Mouse (Mus musculus) left cerebral cortex, adult 9 months (tissue): ENCODE data around the gene Qpctl.
A peak's percentile ranks its signal among the peaks of the same experiment; 100 is the strongest.
"Not testable (repeated sequence)": the region's sequence is repeated elsewhere in the genome, so short reads cannot be mapped to it uniquely, and the experiment has no call there.

Source experiments
- DNase-seq, 2 experiments: peaks; one replicate each; pipeline ENCODE4 v3.0.0; 2022; ENCODE audit warnings: low spot score in 2 of 2

The Qpctl gene

DNA sequence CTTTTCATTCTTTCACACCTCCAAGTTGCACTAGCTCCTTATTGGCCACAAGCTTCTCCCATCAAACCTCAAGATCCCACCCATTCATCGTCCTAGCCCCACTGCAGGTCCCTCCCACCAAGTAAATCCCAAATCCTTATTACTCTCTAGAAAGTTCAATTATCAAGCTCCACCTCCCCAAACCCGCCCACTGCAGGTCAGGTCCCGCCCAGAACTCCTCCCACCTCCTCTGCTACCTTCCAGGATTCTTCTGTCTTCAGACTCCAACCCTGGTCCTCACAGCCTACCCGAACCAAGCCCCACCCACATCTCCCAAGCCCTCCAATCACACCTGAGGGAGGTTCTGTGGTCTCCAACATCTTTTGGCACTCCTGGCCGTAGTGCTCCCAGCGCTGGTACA, 15.1 kb upstream of the Qpctl start:
- DNase-seq = no peak

DNA sequence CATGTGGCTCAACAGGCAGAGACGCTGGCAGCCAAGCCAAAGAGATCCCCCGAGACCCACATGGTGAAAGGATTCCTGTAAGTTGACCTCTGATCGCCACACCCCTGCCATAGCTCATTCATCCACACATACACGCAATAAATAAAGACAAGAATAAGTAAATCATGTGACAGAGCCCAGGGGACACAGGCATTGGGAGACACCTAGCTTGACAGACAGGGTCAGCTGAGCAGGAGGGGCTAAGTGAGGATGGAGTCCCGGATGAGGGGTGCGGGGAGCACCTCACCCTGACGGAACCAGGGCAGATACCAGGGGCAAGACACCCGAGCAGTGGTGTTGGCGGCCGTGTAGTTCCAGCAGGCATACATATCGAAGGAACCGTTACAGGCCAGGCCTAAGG, 14.7 kb upstream of the Qpctl start:
- DNase-seq = no peak

GRCm38 (mm10) chr7:19162928-19163327, 13.8 kb upstream of the Qpctl start:
- no peak for DNase-seq

GRCm38 (mm10) chr7:19160115-19160514, 11.0 kb upstream of the Qpctl start:
- no peak for DNase-seq

DNA sequence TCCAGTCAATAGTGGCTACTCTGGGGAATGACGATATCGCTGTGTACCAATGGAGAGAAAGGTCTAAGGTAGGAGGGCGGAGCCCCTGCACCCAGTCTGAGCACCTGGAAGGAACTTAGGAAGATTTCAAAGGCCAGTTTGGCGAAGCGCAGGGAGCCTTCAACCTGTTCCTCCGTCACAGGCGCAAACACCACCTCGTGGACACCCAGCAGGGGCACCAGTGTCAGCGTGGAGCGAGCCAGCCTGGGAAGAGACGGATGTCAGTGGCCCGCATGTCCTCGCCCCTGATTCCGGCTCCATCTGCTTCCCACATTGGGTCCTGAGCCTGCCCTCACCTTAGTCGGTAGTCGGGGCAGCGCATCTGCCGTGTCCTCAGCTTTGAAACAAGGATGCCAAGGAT, 10.3 kb upstream of the Qpctl start:
- DNase-seq = no peak

DNA sequence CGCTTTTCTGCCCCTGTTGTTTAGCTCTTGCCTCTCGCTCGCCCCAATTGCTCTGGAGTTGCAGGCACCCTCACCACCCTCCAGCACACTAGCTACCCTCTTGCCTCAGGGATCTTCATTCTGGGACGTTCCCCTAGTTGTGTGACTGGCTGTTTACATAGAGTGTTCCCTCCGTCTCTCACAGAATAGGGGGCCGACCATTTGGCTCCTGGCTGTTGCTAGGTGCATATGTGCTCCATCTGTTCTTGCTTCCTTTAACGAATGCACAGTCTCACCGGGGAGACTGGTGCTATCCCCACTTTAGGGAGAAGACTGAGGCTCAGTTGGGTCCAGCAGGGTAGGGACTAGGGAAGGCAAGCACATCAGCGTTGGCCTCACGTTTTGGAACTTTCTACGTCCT, 9.5 kb upstream of the Qpctl start:
- no peak for DNase-seq

DNA sequence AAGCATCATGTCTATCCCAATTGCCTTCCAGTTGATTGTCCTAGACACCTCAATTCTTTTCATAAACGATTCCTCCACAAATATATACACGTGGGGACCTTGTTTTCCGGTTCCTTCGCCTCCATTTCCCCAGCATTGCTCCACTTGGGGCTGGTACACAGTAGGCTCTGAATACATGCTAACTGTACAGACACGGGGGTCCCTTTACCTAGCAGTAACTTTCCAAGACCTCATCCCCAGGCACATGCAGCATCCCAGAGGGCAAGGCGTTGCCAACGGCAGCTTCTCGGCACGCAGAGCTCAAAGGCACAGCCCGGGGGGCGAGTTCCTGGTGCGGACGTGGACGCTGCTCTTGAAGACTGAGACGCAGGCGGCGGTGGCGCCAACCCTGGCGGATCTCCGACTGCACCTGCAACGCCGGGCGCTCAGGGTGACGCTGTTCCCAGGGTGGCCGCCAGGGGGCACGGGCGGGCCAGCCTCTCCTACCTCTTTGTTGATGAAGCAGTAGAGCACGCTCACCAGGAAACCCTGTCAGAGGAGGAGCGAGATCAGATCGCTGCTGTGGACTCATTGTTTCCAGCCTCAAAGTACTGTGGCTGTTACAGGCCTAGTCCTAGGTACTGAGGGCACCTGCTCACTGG, 8.2 kb upstream of the Qpctl start:
- DNase-seq = peak; percentile 78 to 96

DNA sequence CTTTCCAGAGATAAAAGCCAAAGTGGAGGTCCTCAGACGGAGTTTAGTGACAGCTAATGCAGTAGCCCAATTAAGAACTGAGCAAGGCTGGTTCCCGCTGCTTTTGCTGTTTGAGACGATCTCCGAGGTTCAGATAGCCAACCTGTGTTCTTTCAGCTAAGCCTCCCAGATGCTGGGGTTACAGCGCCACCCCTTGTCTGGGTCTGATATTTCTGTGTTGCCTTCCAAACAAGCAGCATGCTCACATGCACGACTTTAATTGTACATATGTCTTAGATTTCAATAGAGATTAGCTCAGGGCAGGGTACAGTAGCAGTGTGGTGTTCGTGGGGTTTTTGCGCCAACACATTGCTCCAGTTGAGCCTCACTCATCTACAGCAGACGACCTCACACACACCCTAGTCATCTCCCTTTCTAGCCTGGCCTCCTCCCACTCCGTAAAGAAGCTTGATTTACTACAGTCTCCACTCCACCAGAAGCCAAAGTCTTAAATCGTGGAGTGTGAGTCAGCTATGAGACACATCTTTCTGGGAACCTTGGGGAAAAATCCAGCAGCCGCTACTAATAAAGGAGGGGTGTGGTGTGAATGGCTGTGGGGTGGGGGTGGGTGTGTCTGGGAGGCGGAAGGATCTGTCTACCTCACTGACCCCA, 6.9 kb upstream of the Qpctl start:
- no peak for DNase-seq

DNA sequence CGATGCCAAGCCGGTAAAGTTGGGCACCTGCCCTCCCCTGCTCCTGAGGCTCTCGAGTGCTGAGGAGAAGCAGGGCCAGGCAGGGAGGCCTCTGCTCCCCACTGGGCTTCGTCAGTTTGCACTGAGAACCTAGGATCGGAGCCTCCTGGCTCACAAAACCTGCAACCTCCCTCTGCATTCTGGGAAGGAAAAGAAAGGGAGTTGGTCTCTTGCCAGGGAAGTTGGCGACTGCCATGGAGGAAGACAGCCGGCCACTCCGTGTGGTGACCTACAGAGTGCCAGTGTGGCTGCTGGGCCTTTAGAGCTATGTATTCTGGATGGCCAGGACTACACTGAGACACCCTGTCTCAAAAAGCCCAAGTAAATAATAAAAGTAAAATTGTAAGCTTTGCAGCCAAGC, 5.7 kb upstream of the Qpctl start:
- no peak for DNase-seq

GRCm38 (mm10) chr7:19151121-19151520, 2.0 kb upstream of the Qpctl start:
- DNase-seq = not testable (repeated sequence)

DNA sequence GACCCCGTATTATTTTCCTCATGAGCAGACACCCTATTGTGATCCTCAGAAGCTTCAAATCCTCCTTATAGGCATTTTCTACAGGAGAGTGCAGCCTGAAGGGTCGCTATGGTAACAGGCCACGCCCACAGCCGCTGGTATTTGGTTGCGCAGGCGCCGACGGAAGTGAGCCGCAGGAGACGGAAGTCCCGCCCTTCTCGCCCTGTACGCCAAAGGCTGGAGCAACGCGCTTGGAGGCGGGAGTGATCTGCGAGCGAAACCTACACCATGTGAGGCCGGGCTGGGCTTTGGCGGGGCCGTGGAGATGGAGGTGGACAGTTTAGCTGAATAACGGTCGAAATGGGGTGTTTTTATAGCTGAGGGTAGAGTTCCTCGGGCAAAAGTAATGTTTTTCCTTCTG, 535 bp upstream of the Qpctl start, which contains the start of gene Snrpd2:
Snrpd2 (plus strand) TSS at position 97 of the 400 bp plus-strand sequence.
- DNase-seq = peak; percentile 84 to 96

- DNase-seq = no peak
Observed at GRCm38 (mm10) chr7:19148180-19148874, 764 bp downstream of the Qpctl start.

- DNase-seq = no peak
Observed at GRCm38 (mm10) chr7:19147497-19148045, 1.5 kb downstream of the Qpctl start.

DNA sequence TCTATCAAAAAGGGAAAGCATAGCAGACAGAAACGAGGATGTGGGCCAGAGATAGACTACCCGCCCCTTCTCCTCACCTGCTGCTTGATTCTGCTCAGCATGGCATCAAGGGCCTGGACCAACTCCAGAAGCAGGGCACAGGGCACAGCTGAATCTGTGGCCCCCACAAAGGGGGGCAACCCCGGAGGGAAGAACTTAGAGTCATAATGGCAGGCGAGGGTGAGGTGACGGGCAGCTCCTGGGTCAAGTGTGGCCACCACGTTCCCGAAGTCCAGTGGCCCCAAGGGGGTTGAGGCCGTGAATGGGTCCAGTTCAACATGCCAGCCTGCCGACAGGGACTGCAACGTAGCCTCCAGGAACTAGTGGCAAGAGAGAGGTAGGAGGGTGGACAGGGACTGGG, 2.3 kb downstream of the Qpctl start:
- DNase-seq = no peak

DNA sequence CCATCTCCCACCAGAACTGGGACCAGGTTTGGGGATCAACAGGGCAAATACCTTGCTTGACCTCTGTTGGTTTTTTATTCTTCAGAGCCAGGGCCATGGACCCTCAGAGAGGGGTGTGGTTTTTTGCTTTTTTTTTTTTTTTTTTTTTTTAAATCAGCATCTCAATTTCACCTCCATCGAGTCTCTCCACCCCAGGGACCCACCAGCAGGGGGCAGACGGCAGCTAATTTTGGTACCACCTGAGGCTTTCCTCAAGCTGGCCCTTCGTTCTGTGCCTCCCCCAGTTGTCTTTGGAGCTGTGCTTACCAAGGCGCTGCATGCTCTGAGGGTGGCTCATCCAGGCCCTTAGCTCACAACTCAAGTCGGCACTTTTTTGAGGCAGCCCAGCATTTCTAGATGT, 11.7 kb downstream of the Qpctl start:
- DNase-seq = peak in 1 of 2 experiments; percentile 72

- peak in 1 of 2 experiments; percentile 75 for DNase-seq
Observed at GRCm38 (mm10) chr7:19136673-19137334, 12.3 kb downstream of the Qpctl start.

- DNase-seq = no peak
Observed at GRCm38 (mm10) chr7:19136168-19136567, 12.9 kb downstream of the Qpctl start.

- DNase-seq = peak; percentile 96 to 97
Observed at GRCm38 (mm10) chr7:19131324-19131848, 17.7 kb downstream of the Qpctl start.

DNA sequence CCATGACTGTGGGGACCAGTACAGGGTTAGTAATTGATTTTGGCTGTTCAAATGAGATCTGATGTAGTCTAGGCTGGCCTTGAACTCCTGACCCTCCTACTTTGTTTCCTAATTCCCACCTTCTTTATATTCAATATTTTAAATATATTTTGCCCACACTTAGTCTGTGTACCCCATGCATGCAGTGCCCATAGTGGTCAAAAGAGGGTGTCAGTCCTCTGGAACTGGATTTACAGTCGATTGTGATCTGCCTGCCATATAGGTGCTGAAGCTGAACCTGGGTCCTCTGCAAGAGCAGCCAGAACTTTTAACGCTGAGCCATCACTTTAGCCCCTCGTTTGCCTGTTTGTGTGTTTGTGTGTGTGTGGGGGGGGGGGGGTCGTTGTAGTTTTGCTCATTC, 18.4 kb downstream of the Qpctl start:
- DNase-seq = no peak

DNA sequence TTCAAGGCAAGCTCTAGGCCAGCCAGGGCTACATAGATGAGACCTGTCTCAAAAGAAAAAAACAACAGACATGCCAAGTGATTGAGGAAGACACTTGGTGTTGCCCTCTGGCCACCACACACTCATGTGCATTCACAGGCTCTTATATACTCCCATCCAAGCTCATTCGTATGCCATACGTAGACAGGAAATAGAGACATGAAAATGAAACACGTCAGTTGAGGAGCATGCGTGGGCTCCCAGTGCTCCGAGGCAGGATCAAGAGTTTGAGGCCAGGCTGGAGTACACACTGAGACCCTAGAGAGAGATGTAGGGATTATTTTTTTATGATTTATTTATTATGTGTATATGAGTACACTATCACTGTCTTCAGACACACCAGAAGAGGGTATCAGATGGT, 19.7 kb downstream of the Qpctl start:
- no peak for DNase-seq

DNA sequence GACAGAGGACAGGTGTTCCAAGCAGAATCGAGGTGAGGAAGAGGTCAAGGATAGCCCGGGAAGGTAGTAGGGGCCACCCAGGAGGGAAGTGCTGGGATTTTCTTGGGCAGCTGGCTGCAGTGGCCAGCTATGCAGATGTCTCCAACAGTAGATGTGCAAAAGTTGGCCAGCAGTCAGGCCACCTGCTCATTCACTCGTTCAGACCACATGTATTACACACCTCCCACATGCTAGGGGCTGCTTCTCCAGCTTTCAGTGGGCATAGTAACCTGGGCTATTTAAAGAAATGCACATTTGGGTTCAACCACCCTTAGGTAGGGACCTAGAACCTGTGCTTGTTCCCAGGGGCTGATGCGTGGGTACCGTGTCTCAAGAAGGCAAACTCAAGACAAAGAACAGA, 21.3 kb downstream of the Qpctl start:
- no peak for DNase-seq

DNA sequence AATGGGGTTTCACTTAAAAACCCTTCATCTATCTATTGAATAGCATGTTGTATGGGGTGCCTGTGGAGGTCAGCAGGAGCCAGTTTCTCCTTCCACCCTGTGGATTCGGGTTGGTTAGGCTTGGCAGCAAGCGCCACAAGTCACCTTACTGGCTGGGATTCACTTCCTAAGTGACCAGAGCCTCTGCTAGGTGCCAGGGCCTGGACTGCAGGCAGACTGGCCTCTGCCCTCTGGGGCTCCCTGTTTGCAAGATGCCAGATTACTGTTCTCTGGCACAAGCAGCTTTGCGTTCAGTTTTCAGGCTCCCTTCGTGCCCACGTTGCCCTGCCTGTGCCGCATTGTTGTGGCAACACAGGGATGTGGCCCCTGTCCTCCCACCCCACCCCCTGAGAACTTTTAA, 24.4 kb downstream of the Qpctl start:
- no peak for DNase-seq
